Mouse (Mus musculus): ENCODE results near the gene Tmem158. TPM values are rescaled to one million over a fixed set of nuclear protein-coding genes. Genes with fewer than 3 reads are reported as not detected.
A peak's percentile ranks its signal among the peaks of the same experiment; 100 is the strongest.

Gene Tmem158
- polyA plus RNA-seq, 1 experiment from 2014 or later: 12.2 TPM

- ATAC-seq (replicated peaks; ENCODE audit: low FRiP score, low read depth) (no peak), DNase-seq (ENCODE audit: low spot score) (no peak)
- no peak for TF ChIP-seq CTCF (IDR thresholded peaks at IDR 0.05; ENCODE audit: low read depth)
- Histone ChIP-seq H3K27me3 (ENCODE audit: insufficient read depth, low read length) (no peaks in the 10 kb centered on the region), H3K4me1 (replicated peaks; ENCODE audit: insufficient read depth, low read length) (no peaks in the 10 kb centered on the region), H3K36me3 (ENCODE audit: insufficient read depth, low read length) (no peaks in the 10 kb centered on the region), H3K4me3 (replicated peaks; ENCODE audit: low read depth, low read length) (no peak overlapping the region), H3K4me2 (ENCODE audit: low read length) (no peak overlapping the region), H3K27ac (no peak overlapping the region), H3K9me3 (replicated peaks; ENCODE audit: low read length) (no peaks in the 10 kb centered on the region), H3K9ac (ENCODE audit: low read depth, low read length) (no peak overlapping the region)
- 83% methylated on average over 2 of the region's 2 CpGs for WGBS
Measured at GRCm38 (mm10) chr9:123275373-123275772, 14.8 kb upstream of the Tmem158 start.

GRCm38 (mm10) chr9:123274674-123275073 is 14.1 kb upstream of the Tmem158 start:
- no peaks in the 10 kb centered on the region for H3K36me3 ChIP-seq (ENCODE audit: insufficient read depth, low read length)
- no peak overlapping the region for H3K4me2 ChIP-seq (ENCODE audit: low read length)
- H3K27me3 ChIP-seq (ENCODE audit: insufficient read depth, low read length): no peaks in the 10 kb centered on the region
- WGBS: 82% methylated on average over 5 of the region's 5 CpGs
- ATAC-seq (replicated peaks; ENCODE audit: low FRiP score, low read depth) (no peak), DNase-seq (ENCODE audit: low spot score) (no peak)
- H3K4me3 ChIP-seq (replicated peaks; ENCODE audit: low read depth, low read length): no peak overlapping the region
- H3K9ac ChIP-seq (ENCODE audit: low read depth, low read length): no peak overlapping the region
- H3K9me3 ChIP-seq (replicated peaks; ENCODE audit: low read length): no peaks in the 10 kb centered on the region
- H3K27ac ChIP-seq: no peak overlapping the region
- TF ChIP-seq CTCF (IDR thresholded peaks at IDR 0.05; ENCODE audit: low read depth): no peak
- no peaks in the 10 kb centered on the region for H3K4me1 ChIP-seq (replicated peaks; ENCODE audit: insufficient read depth, low read length)

DNA sequence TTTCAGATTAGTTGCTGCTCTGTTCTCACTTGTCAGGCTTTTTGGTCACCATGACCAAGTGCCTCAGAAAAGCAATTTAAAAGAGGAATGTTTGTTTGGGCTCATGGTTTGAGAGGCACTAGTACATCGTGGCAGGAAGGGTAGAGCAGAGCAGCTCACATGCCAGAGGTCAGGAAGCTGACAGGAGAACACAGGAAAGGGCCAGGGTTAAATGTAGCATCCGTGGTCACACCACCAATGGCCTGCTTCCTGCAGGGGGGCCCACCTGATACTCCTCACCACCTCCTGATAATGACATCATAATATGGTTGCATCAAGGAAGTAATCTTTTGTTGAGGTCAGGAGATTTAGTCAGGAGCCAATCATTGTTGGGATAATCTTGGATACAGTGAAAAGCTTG is 13.3 kb upstream of the Tmem158 start:
- no peak overlapping the region for H3K4me3 ChIP-seq (replicated peaks; ENCODE audit: low read depth, low read length)
- H3K9ac ChIP-seq (ENCODE audit: low read depth, low read length): no peak overlapping the region
- ATAC-seq (replicated peaks; ENCODE audit: low FRiP score, low read depth): no peak
- DNase-seq (ENCODE audit: low spot score): no peak
- H3K27me3 ChIP-seq (ENCODE audit: insufficient read depth, low read length): no peaks in the 10 kb centered on the region
- no peak overlapping the region for H3K4me2 ChIP-seq (ENCODE audit: low read length)
- no peaks in the 10 kb centered on the region for H3K9me3 ChIP-seq (replicated peaks; ENCODE audit: low read length)
- 38% methylated on average over 2 of the region's 2 CpGs for WGBS
- H3K27ac ChIP-seq: no peak overlapping the region
- H3K36me3 ChIP-seq (ENCODE audit: insufficient read depth, low read length): no peaks in the 10 kb centered on the region
- H3K4me1 ChIP-seq (replicated peaks; ENCODE audit: insufficient read depth, low read length): no peaks in the 10 kb centered on the region
- no peak for TF ChIP-seq CTCF (IDR thresholded peaks at IDR 0.05; ENCODE audit: low read depth)

- no peak overlapping the region for H3K27ac ChIP-seq
- H3K36me3 ChIP-seq (ENCODE audit: insufficient read depth, low read length): no peaks in the 10 kb centered on the region
- no peak overlapping the region for H3K4me2 ChIP-seq (ENCODE audit: low read length)
- DNase-seq (ENCODE audit: low spot score) (no peak), ATAC-seq (replicated peaks; ENCODE audit: low FRiP score, low read depth) (no peak)
- H3K27me3 ChIP-seq (ENCODE audit: insufficient read depth, low read length): no peaks in the 10 kb centered on the region
- 61% methylated on average over 4 of the region's 4 CpGs for WGBS
- no peaks in the 10 kb centered on the region for H3K4me1 ChIP-seq (replicated peaks; ENCODE audit: insufficient read depth, low read length)
- H3K9ac ChIP-seq (ENCODE audit: low read depth, low read length): no peak overlapping the region
- H3K4me3 ChIP-seq (replicated peaks; ENCODE audit: low read depth, low read length): no peak overlapping the region
- no peaks in the 10 kb centered on the region for H3K9me3 ChIP-seq (replicated peaks; ENCODE audit: low read length)
- TF ChIP-seq CTCF (IDR thresholded peaks at IDR 0.05; ENCODE audit: low read depth): no peak
Measured at GRCm38 (mm10) chr9:123271552-123271951, 11.0 kb upstream of the Tmem158 start.

GRCm38 (mm10) chr9:123269906-123270558 is 9.5 kb upstream of the Tmem158 start:
- ATAC-seq (replicated peaks; ENCODE audit: low FRiP score, low read depth) (no peak), DNase-seq (ENCODE audit: low spot score) (no peak)
- no peak for TF ChIP-seq CTCF (IDR thresholded peaks at IDR 0.05; ENCODE audit: low read depth)
- Histone ChIP-seq H3K4me3 (replicated peaks; ENCODE audit: low read depth, low read length) (no peak overlapping the region), H3K4me2 (ENCODE audit: low read length) (no peak overlapping the region), H3K36me3 (ENCODE audit: insufficient read depth, low read length) (no peaks in the 10 kb centered on the region), H3K27ac (no peak overlapping the region), H3K27me3 (ENCODE audit: insufficient read depth, low read length) (no peaks in the 10 kb centered on the region), H3K4me1 (replicated peaks; ENCODE audit: insufficient read depth, low read length) (no peaks in the 10 kb centered on the region), H3K9ac (ENCODE audit: low read depth, low read length) (no peak overlapping the region), H3K9me3 (replicated peaks; ENCODE audit: low read length) (no peaks in the 10 kb centered on the region)
- 96% methylated on average over 2 of the region's 2 CpGs for WGBS

GRCm38 (mm10) chr9:123259896-123260610 is 511 bp downstream of the Tmem158 start:
- peak overlapping the region; percentile 68 for H3K4me3 ChIP-seq (replicated peaks; ENCODE audit: low read depth, low read length)
- ATAC-seq (replicated peaks; ENCODE audit: low FRiP score, low read depth): peak; percentile 84
- no peak for TF ChIP-seq CTCF (IDR thresholded peaks at IDR 0.05; ENCODE audit: low read depth)
- peak overlapping the region; percentile 25; the same call in 1 of the 2 replicates for H3K27ac ChIP-seq
- peak overlapping the region; percentile 97 for H3K4me2 ChIP-seq (ENCODE audit: low read length)
- no peaks in the 10 kb centered on the region for H3K36me3 ChIP-seq (ENCODE audit: insufficient read depth, low read length)
- H3K9me3 ChIP-seq (replicated peaks; ENCODE audit: low read length): no peaks in the 10 kb centered on the region
- WGBS: 2% methylated on average over 90 of the region's 92 CpGs
- 0 out of 2 replicates have a peak, but pooled peaks cover 4% of the 10 kb centered on the region for H3K27me3 ChIP-seq (ENCODE audit: insufficient read depth, low read length)
- H3K9ac ChIP-seq (ENCODE audit: low read depth, low read length): peak overlapping the region; percentile 60
- H3K4me1 ChIP-seq (replicated peaks; ENCODE audit: insufficient read depth, low read length): 0 out of 2 replicates have a peak, but pooled peaks cover 6% of the 10 kb centered on the region
- peak; percentile 28 for DNase-seq (ENCODE audit: low spot score)

Measured in kidney, postnatal 0 days (tissue).